Mouse (Mus musculus) retina, embryonic 14.5 days (tissue): Measurements from ENCODE around the gene Gm13694.
A peak's percentile ranks its signal among the peaks of the same experiment; 100 is the strongest.
"Not testable (repeated sequence)": the region's sequence is repeated elsewhere in the genome, so short reads cannot be mapped to it uniquely, and the experiment has no call there.

ENCODE experiments used
- DNase-seq: peaks from one replicate; pipeline ENCODE4 v3.0.0-alpha.2; 2015; ENCODE audit warnings: low spot score

Gm13694 gene

GRCm38 (mm10) chr2:83978633-83979032 lies at the start of gene Gm13694:
Gene Gm13694, plus strand, starts transcription at chr2:83978933.
- not testable (repeated sequence) for DNase-seq

GRCm38 (mm10) chr2:83929478-83930088 lies 49.1 kb upstream of the Gm13694 start:
- DNase-seq: no peak

GRCm38 (mm10) chr2:83940931-83941361 lies 37.8 kb upstream of the Gm13694 start, which contains the start of gene Zswim2:
Gene Zswim2, minus strand, starts transcription at chr2:83941228.
- DNase-seq: peak; percentile 91

- DNase-seq: no peak
Observed at GRCm38 (mm10) chr2:83941378-83941777, 37.4 kb upstream of the Gm13694 start.

GRCm38 (mm10) chr2:83941792-83942191 lies 36.9 kb upstream of the Gm13694 start:
- DNase-seq: no peak

GRCm38 (mm10) chr2:83955393-83955792 lies 23.3 kb upstream of the Gm13694 start, which contains the start of gene Gm13698:
Gene Gm13698, plus strand, starts transcription at chr2:83955693.
- not testable (repeated sequence) for DNase-seq

GRCm38 (mm10) chr2:83961203-83961602 lies 17.5 kb upstream of the Gm13694 start, which contains the start of gene Gm13693:
Gene Gm13693, plus strand, starts transcription at chr2:83961503.
- DNase-seq: not testable (repeated sequence)

GRCm38 (mm10) chr2:83967013-83967412 lies 11.7 kb upstream of the Gm13694 start, which contains the start of gene Gm13695:
Gene Gm13695, plus strand, starts transcription at chr2:83967313.
- DNase-seq: not testable (repeated sequence)

- DNase-seq: not testable (repeated sequence)
Observed at GRCm38 (mm10) chr2:83972823-83973222, 5.9 kb upstream of the Gm13694 start, which contains the start of gene Gm13696. Gene Gm13696, plus strand, starts transcription at chr2:83973123.

GRCm38 (mm10) chr2:83984443-83984842 lies 5.7 kb downstream of the Gm13694 start, which contains the start of gene Gm13697:
Gene Gm13697, plus strand, starts transcription at chr2:83984743.
- not testable (repeated sequence) for DNase-seq

- not testable (repeated sequence) for DNase-seq
Observed at GRCm38 (mm10) chr2:83990253-83990652, 11.5 kb downstream of the Gm13694 start, which contains the start of gene Gm13691. Gene Gm13691, plus strand, starts transcription at chr2:83990553.

- not testable (repeated sequence) for DNase-seq
Observed at GRCm38 (mm10) chr2:83993639-83994255, 15.0 kb downstream of the Gm13694 start.

- not testable (repeated sequence) for DNase-seq
Observed at GRCm38 (mm10) chr2:83994526-83994925, 15.8 kb downstream of the Gm13694 start.

GRCm38 (mm10) chr2:84008913-84009312 lies 30.2 kb downstream of the Gm13694 start:
- DNase-seq: no peak

GRCm38 (mm10) chr2:84009818-84010217 lies 31.1 kb downstream of the Gm13694 start:
- DNase-seq: no peak

- no peak for DNase-seq
Observed at GRCm38 (mm10) chr2:84014572-84014971, 35.8 kb downstream of the Gm13694 start.

- not testable (repeated sequence) for DNase-seq
Observed at GRCm38 (mm10) chr2:84016291-84016690, 37.6 kb downstream of the Gm13694 start.

- no peak for DNase-seq
Observed at GRCm38 (mm10) chr2:84018330-84018729, 39.6 kb downstream of the Gm13694 start.

GRCm38 (mm10) chr2:84019519-84020305 lies 41.0 kb downstream of the Gm13694 start:
- no peak for DNase-seq

- DNase-seq: no peak
Observed at GRCm38 (mm10) chr2:84021930-84022329, 43.2 kb downstream of the Gm13694 start.

GRCm38 (mm10) chr2:84022905-84023304 lies 44.2 kb downstream of the Gm13694 start:
- DNase-seq: no peak

- DNase-seq: no peak
Observed at GRCm38 (mm10) chr2:84023319-84023718, 44.6 kb downstream of the Gm13694 start.
